Mouse (Mus musculus) embryo, embryonic 11 days (tissue): ENCODE data around the gene Brd2.
A peak's percentile ranks its signal among the peaks of the same experiment; 100 is the strongest.

ENCODE experiments used
- DNase-seq: peaks from one replicate; pipeline ENCODE4 v3.0.0-alpha.2; 2015

The Brd2 gene

GRCm38 (mm10) chr17:34130073-34130947, 7.9 kb upstream of the Brd2 start:
- DNase-seq = no peak

GRCm38 (mm10) chr17:34128944-34129791, 6.7 kb upstream of the Brd2 start:
- peak; percentile 54 for DNase-seq

- no peak for DNase-seq
Observed at GRCm38 (mm10) chr17:34128264-34128937, 6.0 kb upstream of the Brd2 start.

DNA sequence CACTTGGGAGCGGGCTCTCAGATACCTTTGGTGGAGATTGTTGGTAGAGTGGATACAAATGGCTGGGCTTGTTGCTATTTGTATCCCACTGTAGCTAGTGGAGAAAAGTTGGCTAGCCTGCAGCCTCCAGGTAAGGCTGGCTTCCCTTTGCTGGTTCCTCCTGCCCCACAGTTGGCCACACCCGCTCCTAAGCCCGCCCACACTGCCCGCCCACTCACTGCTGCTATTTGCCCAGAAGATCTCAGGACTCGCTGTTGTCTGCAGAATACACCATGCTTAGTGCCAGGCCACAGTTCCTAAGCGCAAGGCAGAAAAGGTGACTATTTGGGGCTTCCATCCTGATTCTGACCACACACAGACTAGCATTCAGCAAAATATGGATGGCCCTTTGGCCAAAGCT, 5.0 kb upstream of the Brd2 start:
- DNase-seq = peak; percentile 32

- no peak for DNase-seq
Observed at GRCm38 (mm10) chr17:34126826-34127420, 4.5 kb upstream of the Brd2 start.

DNA sequence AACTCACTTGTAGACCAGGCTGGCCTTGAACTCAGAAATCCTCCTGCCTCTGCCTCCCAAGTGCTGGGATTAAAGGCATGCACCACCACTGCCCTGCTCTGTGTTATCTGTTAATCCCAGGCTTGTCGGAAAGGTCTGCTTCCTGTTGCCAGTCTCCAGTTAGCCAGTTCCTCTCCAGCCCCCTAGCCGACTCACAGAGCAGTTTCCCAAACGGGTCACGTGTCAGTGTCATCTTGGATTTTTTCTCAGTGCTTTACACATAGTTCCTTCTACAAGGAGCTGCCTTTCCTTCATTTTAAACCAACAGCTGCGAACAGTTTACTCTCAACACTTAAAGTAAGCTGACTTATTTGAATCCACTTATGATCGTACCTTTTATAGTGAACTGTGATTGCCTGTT, 2.2 kb upstream of the Brd2 start:
- DNase-seq = no peak

GRCm38 (mm10) chr17:34123518-34123917, 1.1 kb upstream of the Brd2 start:
- DNase-seq = peak; percentile 56

DNA sequence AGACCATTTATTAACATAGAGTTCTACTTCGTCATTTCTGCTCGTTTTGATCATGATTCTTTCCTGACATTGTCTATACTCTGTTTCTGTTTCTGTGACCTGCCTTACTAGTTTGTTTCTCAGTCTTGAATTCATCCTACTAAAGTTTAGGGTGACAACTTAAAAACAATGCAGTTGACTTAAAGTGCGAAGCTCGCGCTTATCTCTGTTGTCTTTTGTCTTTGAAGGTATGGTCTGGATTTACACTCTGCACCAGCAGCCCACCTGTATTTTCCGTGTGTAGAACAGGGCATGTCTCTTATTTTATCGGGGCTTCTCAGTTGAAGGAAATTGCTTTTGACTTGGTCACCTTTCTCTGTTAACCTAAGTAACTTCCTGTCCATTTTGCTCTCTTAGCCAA, 677 bp upstream of the Brd2 start:
- DNase-seq = no peak

- peak; percentile 86 for DNase-seq
Observed at GRCm38 (mm10) chr17:34121879-34122187, 601 bp downstream of the Brd2 start.

GRCm38 (mm10) chr17:34121172-34121878, 1.1 kb downstream of the Brd2 start:
- DNase-seq = peak; percentile 89

GRCm38 (mm10) chr17:34120814-34121171, 1.6 kb downstream of the Brd2 start:
- DNase-seq = no peak

- peak; percentile 94 for DNase-seq
Observed at GRCm38 (mm10) chr17:34120180-34120723, 2.2 kb downstream of the Brd2 start.

GRCm38 (mm10) chr17:34119249-34120179, 2.9 kb downstream of the Brd2 start, which contains the start of gene H2-DMa:
H2-DMa (plus strand) TSS chr17:34119541.
- peak; percentile 99 for DNase-seq

DNA sequence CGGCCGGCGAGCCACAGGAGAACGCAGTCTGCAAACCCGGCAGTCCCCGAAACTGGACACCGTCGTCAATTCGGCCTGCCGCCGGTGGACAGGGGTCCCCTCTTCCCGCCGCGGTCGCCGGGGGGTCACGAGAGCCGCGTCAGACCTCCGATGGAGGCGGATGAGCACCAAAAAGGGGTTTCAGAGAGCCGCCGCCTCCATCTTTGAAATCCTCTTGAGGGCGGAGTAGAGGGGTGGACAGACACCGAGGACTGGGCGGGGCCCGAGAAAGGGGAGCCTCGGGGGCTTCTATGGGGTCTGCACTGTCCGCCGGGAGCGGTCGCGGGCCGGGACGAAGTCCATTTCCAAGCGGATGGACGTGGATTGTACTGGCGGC, 3.6 kb downstream of the Brd2 start:
- no peak for DNase-seq

DNA sequence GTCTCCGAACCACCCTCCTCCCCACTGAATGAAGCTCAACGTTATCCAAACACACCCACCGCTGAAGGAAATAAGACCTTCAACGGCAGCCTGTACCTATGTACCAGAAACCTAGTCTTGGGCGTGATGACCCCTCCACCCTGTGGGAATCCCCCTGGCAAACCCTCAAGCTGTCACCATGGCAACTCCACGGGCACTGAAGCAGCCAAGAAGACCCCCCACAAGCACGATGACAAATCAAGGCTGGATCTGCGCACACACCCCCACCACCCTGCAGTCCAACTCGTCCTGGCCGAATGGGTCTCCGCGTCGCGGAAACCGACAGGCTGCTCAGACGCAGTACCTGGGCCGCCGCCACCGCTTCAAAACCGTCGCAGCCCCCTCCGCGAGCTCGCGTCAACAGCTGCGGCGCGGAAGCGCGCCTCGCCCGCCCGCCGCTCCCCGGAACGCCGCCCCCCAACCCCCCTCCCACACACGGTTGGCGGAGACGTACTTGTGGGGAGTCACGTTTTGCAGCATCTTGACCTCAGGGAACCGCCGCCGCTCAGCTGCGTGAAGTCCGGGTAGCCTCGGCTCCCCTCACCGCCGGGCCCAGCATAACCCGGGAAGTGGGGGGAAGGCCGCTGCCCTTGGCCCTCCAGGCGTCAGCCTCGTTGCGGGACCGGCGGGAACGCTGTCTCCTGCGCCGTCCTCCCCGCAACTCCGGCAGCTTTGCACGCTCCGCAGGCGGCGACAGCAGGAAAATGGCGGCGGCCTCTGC, 4.1 kb downstream of the Brd2 start:
- peak; percentile 51 for DNase-seq

GRCm38 (mm10) chr17:34117421-34118112, 4.9 kb downstream of the Brd2 start:
- no peak for DNase-seq

DNA sequence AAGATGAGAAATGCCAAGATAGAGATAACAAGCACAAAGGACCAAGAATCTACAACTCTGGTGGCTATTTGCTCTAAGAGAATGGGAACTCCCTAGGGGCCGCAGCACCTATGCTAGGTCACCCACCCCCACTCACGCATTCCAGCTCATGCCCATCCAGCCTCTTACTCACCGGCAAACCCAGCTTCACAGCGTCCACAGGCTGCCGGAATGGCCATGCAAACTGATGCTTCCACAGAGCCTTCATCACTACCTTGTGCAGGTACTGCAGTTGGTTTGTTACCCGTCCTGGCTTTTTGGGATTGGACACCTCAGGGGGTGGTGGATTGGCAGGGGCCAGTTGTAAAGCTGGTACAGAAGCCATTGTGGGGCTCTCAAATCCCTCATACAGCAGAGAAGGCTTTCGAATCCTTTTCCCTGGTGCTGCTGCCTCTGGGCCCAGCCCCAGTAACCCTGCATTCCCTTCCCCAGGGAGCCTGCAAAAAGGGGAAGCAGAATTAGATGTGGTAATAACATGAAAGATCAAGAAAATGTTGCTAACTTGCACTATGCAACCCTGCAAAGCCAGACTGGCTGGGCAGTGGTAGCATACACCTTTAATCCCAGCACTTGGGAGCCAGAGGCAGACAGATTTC, 5.6 kb downstream of the Brd2 start:
- DNase-seq = no peak

GRCm38 (mm10) chr17:34114114-34114513, 8.3 kb downstream of the Brd2 start:
- no peak for DNase-seq

GRCm38 (mm10) chr17:34110309-34110708, 12.1 kb downstream of the Brd2 start:
- DNase-seq = no peak
